Mouse (Mus musculus): ENCODE data around the gene Olfr56.

DNA sequence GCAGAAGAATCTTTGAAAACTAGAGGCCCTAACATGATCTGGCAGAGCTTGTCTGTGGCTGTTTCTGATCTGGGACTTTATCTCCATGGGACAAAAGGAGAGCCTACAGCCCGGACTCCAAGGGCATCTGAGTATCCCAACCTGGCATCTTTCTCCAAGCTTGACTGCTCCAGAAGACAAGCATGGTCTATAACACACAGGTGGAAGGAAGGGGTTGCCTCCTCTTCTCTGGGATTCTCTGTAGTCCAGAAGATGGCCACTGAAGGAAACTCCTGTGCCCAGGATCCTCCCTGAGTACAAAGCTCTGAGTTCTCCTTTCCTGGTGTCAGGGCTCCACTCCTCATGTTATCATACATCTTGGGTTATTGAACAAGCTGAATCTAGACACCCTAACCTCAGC is 101.9 kb downstream of the Olfr56 start:
- TF ChIP-seq GATA1 (IDR thresholded peaks at IDR 0.05; ENCODE audit: low read length) (no peak), TAL1 (IDR thresholded peaks at IDR 0.05; ENCODE audit: low read length) (no peak)
